Mouse (Mus musculus) heart, adult 9 months (tissue): ENCODE measurements around the gene Gm8165.
"Not testable (repeated sequence)": the region's sequence is repeated elsewhere in the genome, so short reads cannot be mapped to it uniquely, and the experiment has no call there.

Experiments
- DNase-seq, 2 experiments: peaks; one replicate each; pipeline ENCODE4 v3.0.0; 2022; ENCODE audit warnings: low spot score in 2 of 2

The Gm8165 gene

DNA sequence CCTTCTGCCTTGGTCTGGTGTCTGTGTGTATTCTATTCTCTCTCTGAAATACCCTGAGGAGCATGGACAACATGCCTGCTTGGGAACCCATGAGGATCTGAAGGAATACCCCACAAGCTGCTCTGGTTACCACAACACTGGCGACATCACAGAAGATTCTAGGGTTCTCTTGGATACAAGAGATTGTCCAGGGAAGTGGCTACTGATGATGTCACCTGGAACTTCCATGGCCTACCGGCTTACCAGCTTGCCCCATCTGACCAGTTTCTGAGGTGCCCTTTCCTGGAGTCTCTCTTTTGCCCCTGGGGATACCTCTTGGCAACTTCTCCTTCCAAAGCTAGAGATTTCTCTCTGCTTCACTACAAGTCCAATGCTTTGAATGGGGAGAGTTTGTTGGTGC lies at the start of gene Gm8165:
TSS of gene Gm8165 (minus strand) at position 101 of the 400 bp plus-strand sequence.
- DNase-seq: not testable (repeated sequence)

DNA sequence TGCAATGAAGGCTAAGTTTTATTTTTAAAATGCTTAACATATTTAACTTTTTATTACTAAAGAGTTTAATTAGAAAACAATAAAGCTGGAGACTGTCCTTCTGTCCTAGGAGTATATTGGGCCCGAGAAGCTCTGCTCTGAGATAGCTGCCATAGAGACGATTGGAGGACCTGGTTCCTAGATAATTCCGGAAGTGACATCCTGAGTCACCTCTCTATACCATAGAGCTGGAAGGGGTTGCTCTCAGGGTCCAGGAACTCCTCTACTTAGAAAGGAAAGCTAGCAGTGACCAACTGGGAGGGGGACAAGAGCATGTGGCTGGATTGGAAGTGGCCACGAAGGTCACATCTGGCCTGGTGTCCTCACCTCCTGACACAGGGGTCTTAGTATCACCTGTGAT lies 20.6 kb upstream of the Gm8165 start, which contains the start of gene Gm7324:
TSS of gene Gm7324 (plus strand) at position 208 of the 400 bp plus-strand sequence.
- DNase-seq: not testable (repeated sequence)
